In genomic region chr4:133012776-133013265, GRCm38 (mm10) we compare ENCODE assay signal across 8 mouse cellular contexts. TPM values are rescaled to one million over a fixed set of nuclear protein-coding genes. Genes with fewer than 3 reads are reported as not detected.
DNase-seq lines count a peak whose midpoint lies in the region; ATAC-seq and TF ChIP-seq lines count a peak whose summit lies in the region.

No protein-coding gene starts in this region.

- TF ChIP-seq CTCF in layer of hippocampus, adult 2 months (conservative IDR thresholded peaks at IDR 0.05), result no peak
- no peak for TF ChIP-seq CTCF in embryonic fibroblast, embryonic 13.5 days (IDR thresholded peaks at IDR 0.05; ENCODE audit: borderline replicate concordance, insufficient read depth, low read length)
- no peak for TF ChIP-seq CTCF in small intestine, adult 2 months (IDR thresholded peaks at IDR 0.05; ENCODE audit: extremely low read depth, insufficient read length, insufficient replicate concordance, low read depth, low read length)

- peak overlapping the region; percentile 99 for H3K27ac ChIP-seq in layer of hippocampus, adult 2 months
- peak overlapping the region; percentile 93 for H3K27ac ChIP-seq in embryonic fibroblast, embryonic 13.5 days (ENCODE audit: insufficient read depth, low read length)
- peak overlapping the region; percentile 98 for H3K27ac ChIP-seq in hindbrain, embryonic 13.5 days
- peak overlapping the region; percentile 89 for H3K27ac ChIP-seq in liver, embryonic 12.5 days
- no peak overlapping the region for H3K27ac ChIP-seq in small intestine, adult 2 months (ENCODE audit: insufficient read depth, low read depth, low read length)

- H3K4me2 ChIP-seq in hindbrain, embryonic 13.5 days, result peak overlapping the region; percentile 100
- peak overlapping the region; percentile 99 for H3K4me2 ChIP-seq in liver, embryonic 12.5 days

- TF ChIP-seq POLR2A in embryonic fibroblast, embryonic 13.5 days (IDR thresholded peaks at IDR 0.05; ENCODE audit: low read depth, low read length), result no peak
- no peak for TF ChIP-seq POLR2A in small intestine, adult 2 months (IDR thresholded peaks at IDR 0.05; ENCODE audit: low read depth, low read length)

- WGBS in hindbrain, embryonic 13.5 days, result 0% methylated on average over 14 of the region's 17 CpGs
- WGBS in liver, embryonic 12.5 days (ENCODE audit: insufficient replicate concordance), result 2% methylated on average over 17 of the region's 17 CpGs
- WGBS in small intestine, adult 2 months, result 2% methylated on average over 17 of the region's 17 CpGs

- no peaks in the 10 kb centered on the region for H3K9me3 ChIP-seq in hindbrain, embryonic 13.5 days
- no peaks in the 10 kb centered on the region for H3K9me3 ChIP-seq in liver, embryonic 12.5 days (replicated peaks)

- ATAC-seq in hindbrain, embryonic 13.5 days (ENCODE audit: low FRiP score), result no peak
- ATAC-seq in liver, embryonic 12.5 days, result no peak

- DNase-seq in layer of hippocampus, adult 2 months (ENCODE audit: low spot score in 2 of 2), result no peak
- DNase-seq in layer of hippocampus, postnatal 25 days (ENCODE audit: extremely low spot score in 1 of 2, low spot score in 1 of 2), result no peak
- DNase-seq in MN1 (ENCODE audit: low spot score), result peak; percentile 67
- no peak for DNase-seq in layer of hippocampus, adult 9-11 months

- peaks cover 9% of the 10 kb centered on the region for H3K4me1 ChIP-seq in embryonic fibroblast, embryonic 13.5 days (ENCODE audit: control insufficient read depth, insufficient read depth, low read length)
- peaks cover 60% of the 10 kb centered on the region for H3K4me1 ChIP-seq in hindbrain, embryonic 13.5 days (replicated peaks)
- peaks cover 88% of the 10 kb centered on the region for H3K4me1 ChIP-seq in liver, embryonic 12.5 days
- H3K4me1 ChIP-seq in small intestine, adult 2 months (ENCODE audit: control insufficient read depth, insufficient read depth, insufficient read length, low read length), result peaks cover 34% of the 10 kb centered on the region

- no peaks in the 10 kb centered on the region; the same call in 1 of the 2 replicates for H3K36me3 ChIP-seq in hindbrain, embryonic 13.5 days
- no peaks in the 10 kb centered on the region for H3K36me3 ChIP-seq in liver, embryonic 12.5 days
- H3K36me3 ChIP-seq in small intestine, adult 2 months (ENCODE audit: control insufficient read depth, insufficient read depth, low read length), result no peaks in the 10 kb centered on the region

- H3K27me3 ChIP-seq in hindbrain, embryonic 13.5 days, result peaks cover 23% of the 10 kb centered on the region
- peaks cover 47% of the 10 kb centered on the region for H3K27me3 ChIP-seq in liver, embryonic 12.5 days (replicated peaks)
- H3K27me3 ChIP-seq in small intestine, adult 2 months (ENCODE audit: control insufficient read depth, insufficient read depth, low read length), result no peaks in the 10 kb centered on the region

- peak overlapping the region; percentile 97 for H3K4me3 ChIP-seq in layer of hippocampus, adult 2 months
- peak overlapping the region; percentile 83 for H3K4me3 ChIP-seq in embryonic fibroblast, embryonic 13.5 days (ENCODE audit: insufficient read depth, low read length)
- H3K4me3 ChIP-seq in hindbrain, embryonic 13.5 days, result peak overlapping the region; percentile 93
- H3K4me3 ChIP-seq in liver, embryonic 12.5 days, result peak overlapping the region; percentile 76
- peak overlapping the region; percentile 84 for H3K4me3 ChIP-seq in small intestine, adult 2 months (ENCODE audit: low read depth, low read length)

- peak overlapping the region; percentile 100 for H3K9ac ChIP-seq in hindbrain, embryonic 13.5 days
- peak overlapping the region; percentile 87 for H3K9ac ChIP-seq in liver, embryonic 12.5 days

RNA-seq across cellular contexts. Expression of gene Ahdc1, which starts 1.8 kb away (rescaled TPM):
- total RNA-seq in layer of hippocampus, adult 2 months (2021), result 100 to 1,000 TPM; 108 to 113 TPM
- total RNA-seq in layer of hippocampus, postnatal 25 days (2021), result 100 to 1,000 TPM in 1 of 2 experiments, 10 to 100 TPM in 1; 96.9 to 109 TPM
- polyA plus RNA-seq in embryonic fibroblast, embryonic 13.5 days (2011; ENCODE audit: insufficient read length, low read depth, missing spikeins), result 37.5 and 46.0 TPM in 2 replicates
- 11.0 and 12.5 TPM in 2 replicates for polyA plus RNA-seq in hindbrain, embryonic 13.5 days (2015; fragmentation: Nextera tagmentation; extraction: Ambion mirVana)
- polyA plus RNA-seq in liver, embryonic 12.5 days (2016; fragmentation: Nextera tagmentation; extraction: Ambion mirVana), result 2.9 and 3.2 TPM in 2 replicates
- 13.8 and 23.7 TPM in 2 replicates for polyA plus RNA-seq in small intestine, adult 2 months (2012; rRNA removed)

RNA-seq across cellular contexts. Expression of gene Fgr, which starts 38.9 kb away (rescaled TPM):
- total RNA-seq in layer of hippocampus, adult 2 months (2021), result under 1 TPM in 1 of 2 experiments, not detected in 1; 0.12 TPM
- total RNA-seq in layer of hippocampus, postnatal 25 days (2021), result under 1 TPM; 0.07 to 0.14 TPM
- not detected in 2 replicates for polyA plus RNA-seq in embryonic fibroblast, embryonic 13.5 days (2011; ENCODE audit: insufficient read length, low read depth, missing spikeins)
- 0.13 TPM in 1 of 2 replicates, not detected in the other for polyA plus RNA-seq in hindbrain, embryonic 13.5 days (2015; fragmentation: Nextera tagmentation; extraction: Ambion mirVana)
- polyA plus RNA-seq in liver, embryonic 12.5 days (2016; fragmentation: Nextera tagmentation; extraction: Ambion mirVana), result 0.60 and 0.73 TPM in 2 replicates
- polyA plus RNA-seq in small intestine, adult 2 months (2012; rRNA removed), result 3.5 and 3.8 TPM in 2 replicates
